Mouse (Mus musculus): Measurements from ENCODE around the gene Olfr952.

Olfr952 gene

DNA sequence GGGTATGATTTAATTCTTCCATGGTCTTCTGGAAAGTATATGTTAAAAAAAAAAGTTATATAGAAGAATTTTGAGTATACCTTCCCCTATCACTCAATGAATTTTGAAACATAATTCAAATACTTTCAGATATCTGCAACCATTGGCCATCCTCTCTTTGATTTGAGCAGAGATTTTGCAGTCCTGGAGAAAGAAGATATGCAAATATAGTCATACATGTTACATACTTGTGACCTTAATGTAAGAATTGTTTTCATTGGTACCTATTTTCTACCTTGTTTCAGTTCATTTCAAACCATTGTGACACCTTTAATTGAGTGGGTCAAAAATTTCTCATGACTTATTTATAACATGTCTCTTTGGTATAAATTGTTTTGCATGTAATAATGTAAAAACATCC lies at the start of gene Olfr952:
TSS of gene Olfr952 (minus strand) at position 101 of the 400 bp plus-strand sequence.
- no peak for DNase-seq

- DNase-seq = no peak
These were observed 44.9 kb upstream of the Olfr952 start, which contains the start of gene Olfr955 for GRCm38 (mm10) chr9:39471844-39472243. TSS of gene Olfr955 (minus strand) at chr9:39471944.

DNA sequence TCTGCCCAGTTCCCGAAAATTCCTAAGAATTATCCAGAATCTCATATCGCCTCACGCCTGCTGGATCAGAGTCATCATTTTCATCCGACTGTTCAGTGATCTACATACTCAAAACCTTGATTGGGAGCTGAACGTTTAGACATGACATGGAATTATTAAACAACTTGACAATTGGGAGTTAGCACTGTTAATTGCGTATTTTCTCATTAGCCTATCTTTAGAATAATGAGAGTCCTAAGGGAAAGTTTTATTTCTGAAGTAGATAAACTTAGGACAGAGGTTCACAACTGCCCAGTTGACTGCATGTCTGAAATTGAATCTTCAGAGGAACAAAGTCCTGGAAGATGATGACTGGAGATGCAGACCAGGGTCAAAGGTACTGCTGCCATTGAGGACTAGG lies 29.5 kb upstream of the Olfr952 start, which contains the start of gene Olfr954:
TSS of gene Olfr954 (plus strand) at position 301 of the 400 bp plus-strand sequence.
- DNase-seq = no peak

DNA sequence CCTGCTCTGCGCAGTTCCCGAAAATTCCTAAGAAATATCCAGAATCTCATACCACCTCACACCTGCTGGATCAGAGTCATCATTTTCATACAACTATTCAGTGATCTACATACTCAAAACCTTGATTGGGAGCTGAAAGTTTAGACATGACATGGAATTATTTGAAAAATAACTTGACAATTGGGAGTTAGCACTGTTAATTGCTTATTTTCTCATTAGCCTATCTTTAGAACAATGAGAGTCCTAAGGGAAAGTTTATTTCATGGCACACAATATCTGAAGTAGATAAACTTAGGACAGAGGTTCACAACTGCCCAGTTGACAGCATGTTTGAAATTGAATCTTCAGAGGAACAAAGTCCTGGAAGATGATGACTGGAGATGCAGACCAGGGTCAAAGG lies 39.8 kb downstream of the Olfr952 start, which contains the start of gene Olfr951:
TSS of gene Olfr951 (plus strand) at position 301 of the 400 bp plus-strand sequence.
- no peak for DNase-seq

Measured in kidney, adult 8-10 months (tissue).